Mouse (Mus musculus) gastrocnemius, postnatal 14 days (tissue): ENCODE results near the gene Ap3m1. TPM values are rescaled to one million over a fixed set of nuclear protein-coding genes. Genes with fewer than 3 reads are reported as not detected.
A peak's percentile ranks its signal among the peaks of the same experiment; 100 is the strongest.

Experiments used
- DNase-seq: peaks from one replicate; pipeline ENCODE4 v3.0.0; 2021; ENCODE audit warnings: mixed read lengths
- intact Hi-C: fragments of 180-260 bp; cut with DNase I; formaldehyde crosslinking; loops from one replicate; pipeline ENCODE4 v1.15.1; 2025; ENCODE audit warnings: low total_unique reads
- total RNA-seq, 2 experiments: library from RNA; stranded (reverse); gene quantifications; 2 replicates each; pipeline ENCODE4 v1.2.3; 2021

The Ap3m1 gene
- total RNA-seq, 2 experiments from 2014 or later: 35.9 to 45.5 TPM

GRCm38 (mm10) chr14:21029025-21029659 lies 23.2 kb downstream of the Ap3m1 start:
- no peak for DNase-seq
- intact Hi-C loops: loop anchor here (10.0 kb wide), 1 partner anchor 86 kb away; no protein-coding TSS in a partner anchor

GRCm38 (mm10) chr14:21027542-21027941 lies 24.8 kb downstream of the Ap3m1 start:
- no peak for DNase-seq
- intact Hi-C loops: loop anchor here (10.0 kb wide), 1 partner anchor 87 kb away; no protein-coding TSS in a partner anchor

- no peak for DNase-seq
- intact Hi-C loops: loop anchor here (10.0 kb wide), 1 partner anchor 94 kb away; no protein-coding TSS in a partner anchor
Measured at GRCm38 (mm10) chr14:21020435-21020834, 31.9 kb downstream of the Ap3m1 start.

- intact Hi-C loops: no loop called here
- no peak for DNase-seq
Measured at GRCm38 (mm10) chr14:21018977-21019376, 33.3 kb downstream of the Ap3m1 start.

GRCm38 (mm10) chr14:21017871-21018270 lies 34.4 kb downstream of the Ap3m1 start:
- DNase-seq: no peak
- intact Hi-C loops: no loop called here

- DNase-seq: no peak
- intact Hi-C loops: no loop called here
Measured at GRCm38 (mm10) chr14:21013800-21014334, 38.4 kb downstream of the Ap3m1 start.

- intact Hi-C loops: loop anchor here (10.0 kb wide), 1 partner anchor 195 kb away; no protein-coding TSS in a partner anchor
- DNase-seq: no peak
Measured at GRCm38 (mm10) chr14:20999617-21000016, 52.7 kb downstream of the Ap3m1 start.

- DNase-seq: no peak
- intact Hi-C loops: loop anchor here (10.0 kb wide), 1 partner anchor 193 kb away; no protein-coding TSS in a partner anchor
Measured at GRCm38 (mm10) chr14:20997548-20997947, 54.8 kb downstream of the Ap3m1 start.

- no peak for DNase-seq
- intact Hi-C loops: loop anchor here (10.0 kb wide), 1 partner anchor 192 kb away; no protein-coding TSS in a partner anchor
Measured at GRCm38 (mm10) chr14:20996361-20996760, 55.9 kb downstream of the Ap3m1 start.

GRCm38 (mm10) chr14:20995497-20995896 lies 56.8 kb downstream of the Ap3m1 start:
- no peak for DNase-seq
- intact Hi-C loops: loop anchor here (10.0 kb wide), 1 partner anchor 191 kb away; no protein-coding TSS in a partner anchor

- intact Hi-C loops: loop anchor here (10.0 kb wide), 1 partner anchor 190 kb away; no protein-coding TSS in a partner anchor
Measured at GRCm38 (mm10) chr14:20994475-20994874, 57.8 kb downstream of the Ap3m1 start.

GRCm38 (mm10) chr14:20993067-20993691 lies 59.1 kb downstream of the Ap3m1 start:
- intact Hi-C loops: loop anchor here (10.0 kb wide), 1 partner anchor 188 kb away; no protein-coding TSS in a partner anchor
- peak; percentile 33 for DNase-seq

More at GRCm38 (mm10) chr14:20994475-20994874, 57.8 kb downstream of the Ap3m1 start:
- no peak for DNase-seq

- DNase-seq: no peak
- intact Hi-C loops: loop anchor here (10.0 kb wide), 1 partner anchor 187 kb away; no protein-coding TSS in a partner anchor
Measured at GRCm38 (mm10) chr14:20991492-20991891, 60.8 kb downstream of the Ap3m1 start.

GRCm38 (mm10) chr14:20985482-20985881 lies 66.8 kb downstream of the Ap3m1 start:
- no peak for DNase-seq
- intact Hi-C loops: no loop called here

- peak; percentile 43 for DNase-seq
Measured at GRCm38 (mm10) chr14:20983832-20984231, 68.5 kb downstream of the Ap3m1 start.

More at GRCm38 (mm10) chr14:20983832-20984231, 68.5 kb downstream of the Ap3m1 start:
- intact Hi-C loops: no loop called here

Other genes starting within 250 kb of the Ap3m1 start
- 10 to 100 TPM; 29.4 to 31.5 TPM for gene Plau, start 215.8 kb downstream of the Ap3m1 start, total RNA-seq
- gene Vcl, start 123.1 kb downstream of the Ap3m1 start, total RNA-seq: 100 to 1,000 TPM in 1 of 2 experiments, 10 to 100 TPM in 1; 95.8 to 119 TPM
- gene Adk, start 66 bp upstream of the Ap3m1 start, total RNA-seq: 100 to 1,000 TPM in 1 of 2 experiments, 10 to 100 TPM in 1; 93.8 to 101 TPM